Mouse (Mus musculus) C2C12 (cell line): ENCODE data around the gene Cxadr. TPM values are rescaled to one million over a fixed set of nuclear protein-coding genes. Genes with fewer than 3 reads are reported as not detected.

ENCODE experiments used
- H3K27me3 ChIP-seq: one replicate; pipeline ENCODE4 v1.6.1; 2011; ENCODE audit not compliant: control insufficient read depth, insufficient read depth, insufficient read length
- H3K36me3 ChIP-seq: one replicate; pipeline ENCODE4 v1.6.1; 2011; ENCODE audit not compliant: control insufficient read depth, insufficient read depth
- H3K4me3 ChIP-seq: one replicate; pipeline ENCODE4 v1.5.1; 2011; ENCODE audit warnings: mild to moderate bottlenecking, control low read depth; ENCODE audit not compliant: poor library complexity, insufficient read depth, severe bottlenecking
- H3K79me2 ChIP-seq: one replicate; pipeline ENCODE4 v1.6.1; 2011; ENCODE audit not compliant: control insufficient read depth, insufficient read depth
- H3K79me3 ChIP-seq: one replicate; pipeline ENCODE4 v1.6.1; 2011; ENCODE audit warnings: low read depth, control low read depth
- H3ac ChIP-seq: one replicate; pipeline ENCODE3; 2011; ENCODE audit warnings: low read depth; ENCODE audit not compliant: control insufficient read depth, insufficient read length
- CEBPB ChIP-seq: IDR thresholded peaks from one replicate; pipeline ENCODE4 v1.6.1; 2011; ENCODE audit warnings: low read depth, mild to moderate bottlenecking, control low read depth, moderate library complexity
- CTCF ChIP-seq: IDR thresholded peaks from one replicate; pipeline ENCODE4 v1.5.1; 2011; ENCODE audit not compliant: control insufficient read depth, insufficient read depth, insufficient read length
- FOSL1 ChIP-seq: IDR thresholded peaks from one replicate; pipeline ENCODE4 v1.8.0; 2011; ENCODE audit warnings: mild to moderate bottlenecking, low read length; ENCODE audit not compliant: poor library complexity, insufficient read depth, severe bottlenecking
- MAX ChIP-seq: IDR thresholded peaks from one replicate; pipeline ENCODE4 v1.6.1; 2011; ENCODE audit warnings: mild to moderate bottlenecking, control low read depth
- MYOD1 ChIP-seq: IDR thresholded peaks from one replicate; pipeline ENCODE4 v1.6.1; 2011; ENCODE audit warnings: low read depth; ENCODE audit not compliant: control insufficient read depth, insufficient read length
- MYOG ChIP-seq: IDR thresholded peaks from one replicate; pipeline ENCODE4 v1.6.1; 2011; ENCODE audit not compliant: control insufficient read depth, insufficient read length; ENCODE audit errors: extremely low read depth
- USF1 ChIP-seq: IDR thresholded peaks from one replicate; pipeline ENCODE4 v1.6.1; 2011; ENCODE audit warnings: low read depth, mild to moderate bottlenecking, control low read depth, moderate library complexity
- polyA plus RNA-seq: library from polyadenylated mRNA; unstranded; fragments of >200 nt; fragmentation: generic; extraction: Trizol; gene quantifications from one replicate; pipeline ENCODE4 v1.2.1, GENCODE M21; 2012; ENCODE audit warnings: missing spikeins

The Cxadr gene
- polyA plus RNA-seq, 1 experiment: 0.40 TPM

DNA sequence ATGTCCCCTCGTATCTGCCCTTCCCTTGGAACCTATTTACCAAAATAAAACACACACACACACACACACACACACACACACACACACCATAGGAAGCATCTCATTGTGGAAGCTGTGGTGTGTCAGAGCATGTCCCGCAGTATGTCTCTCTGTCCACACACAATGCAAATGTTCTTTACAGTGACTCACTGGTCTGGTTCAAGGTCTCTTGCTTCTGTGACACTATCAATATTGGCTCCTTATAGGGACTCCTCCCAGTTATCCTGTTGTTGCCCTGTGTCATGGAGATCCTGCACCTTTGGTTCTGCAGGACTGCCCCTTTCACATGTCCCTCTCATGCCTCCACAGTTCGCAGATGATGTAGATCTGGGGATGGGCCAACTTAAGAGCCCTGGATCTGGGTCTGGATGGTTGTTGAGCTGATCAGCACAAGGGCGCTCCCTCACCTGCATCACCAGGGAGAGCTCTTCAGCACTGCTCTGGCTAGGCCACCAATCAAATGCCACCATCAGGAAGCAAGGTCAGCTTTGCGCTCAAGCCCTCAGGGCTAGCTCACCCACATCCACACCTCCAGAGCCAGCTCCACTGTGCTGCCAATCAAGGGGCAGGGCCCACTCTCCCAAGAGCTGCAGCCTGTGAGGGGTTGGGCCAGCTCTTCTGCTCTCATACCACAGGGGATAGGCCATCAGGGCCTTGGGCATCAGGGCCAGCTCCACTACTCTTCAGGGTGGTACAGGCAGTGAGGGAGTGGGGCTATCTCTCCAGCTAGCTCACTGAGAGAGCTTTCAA, 21.0 kb upstream of the Cxadr start:
- Histone ChIP-seq H3K27me3 (no peaks in the 10 kb centered on the region), H3K36me3 (no peaks in the 10 kb centered on the region), H3K79me2 (no peaks in the 10 kb centered on the region), H3K79me3 (no peaks in the 10 kb centered on the region), H3K4me3 (no peak overlapping the region), H3ac (no peak overlapping the region)
- TF ChIP-seq CEBPB: no peak
- TF ChIP-seq MAX: no peak
- TF ChIP-seq FOSL1: no peak
- no peak for TF ChIP-seq USF1
- TF ChIP-seq CTCF: no peak
- TF ChIP-seq MYOD1: no peak
- TF ChIP-seq MYOG: no peak

DNA sequence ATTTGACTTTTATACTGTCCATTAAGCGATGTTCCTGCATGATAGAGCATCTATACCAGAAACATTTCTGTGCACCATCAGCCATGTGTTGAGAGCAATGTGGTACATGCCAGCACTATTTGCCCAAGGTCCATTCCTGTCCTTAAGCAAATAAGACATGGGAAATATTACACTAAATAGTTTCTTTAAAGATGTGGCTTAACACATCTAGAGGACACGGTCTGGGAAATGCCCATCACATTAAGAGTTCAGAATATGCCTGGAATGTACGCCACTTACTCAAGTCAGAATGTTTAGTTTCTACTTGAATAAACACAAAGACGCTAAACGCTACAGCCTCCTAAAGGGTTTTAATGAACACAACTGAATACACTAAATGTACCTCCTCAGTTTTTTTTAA, 18.1 kb upstream of the Cxadr start:
- no peak for TF ChIP-seq CEBPB
- no peaks in the 10 kb centered on the region for H3K79me3 ChIP-seq
- no peak overlapping the region for H3ac ChIP-seq
- H3K27me3 ChIP-seq: no peaks in the 10 kb centered on the region
- no peaks in the 10 kb centered on the region for H3K36me3 ChIP-seq
- H3K4me3 ChIP-seq: no peak overlapping the region
- no peaks in the 10 kb centered on the region for H3K79me2 ChIP-seq

DNA sequence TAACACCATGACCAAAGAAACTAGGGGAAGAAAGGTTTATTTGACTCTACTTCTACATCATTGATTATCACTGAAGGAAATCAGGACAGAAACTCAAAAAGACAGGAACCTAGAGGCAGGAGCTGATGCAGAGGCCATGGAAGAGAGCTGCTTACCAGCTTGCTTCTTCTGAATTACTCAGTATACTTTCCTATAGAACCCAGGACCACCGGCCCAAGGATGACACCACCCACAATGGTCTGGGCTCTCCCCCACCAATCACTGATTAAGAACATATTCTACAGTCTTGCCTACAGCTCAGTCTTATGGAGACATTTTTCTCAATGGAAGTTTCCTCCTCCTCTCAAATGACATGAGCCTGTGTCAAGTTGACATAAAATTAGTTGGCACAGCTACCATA, 7.2 kb upstream of the Cxadr start:
- no peaks in the 10 kb centered on the region for H3K36me3 ChIP-seq
- H3K27me3 ChIP-seq: no peaks in the 10 kb centered on the region
- H3ac ChIP-seq: no peak overlapping the region
- H3K79me3 ChIP-seq: no peaks in the 10 kb centered on the region
- H3K4me3 ChIP-seq: no peak overlapping the region
- TF ChIP-seq MYOD1 (no peak), FOSL1 (no peak), CTCF (no peak), CEBPB (no peak), USF1 (no peak), MYOG (no peak), MAX (no peak)
- no peaks in the 10 kb centered on the region for H3K79me2 ChIP-seq

DNA sequence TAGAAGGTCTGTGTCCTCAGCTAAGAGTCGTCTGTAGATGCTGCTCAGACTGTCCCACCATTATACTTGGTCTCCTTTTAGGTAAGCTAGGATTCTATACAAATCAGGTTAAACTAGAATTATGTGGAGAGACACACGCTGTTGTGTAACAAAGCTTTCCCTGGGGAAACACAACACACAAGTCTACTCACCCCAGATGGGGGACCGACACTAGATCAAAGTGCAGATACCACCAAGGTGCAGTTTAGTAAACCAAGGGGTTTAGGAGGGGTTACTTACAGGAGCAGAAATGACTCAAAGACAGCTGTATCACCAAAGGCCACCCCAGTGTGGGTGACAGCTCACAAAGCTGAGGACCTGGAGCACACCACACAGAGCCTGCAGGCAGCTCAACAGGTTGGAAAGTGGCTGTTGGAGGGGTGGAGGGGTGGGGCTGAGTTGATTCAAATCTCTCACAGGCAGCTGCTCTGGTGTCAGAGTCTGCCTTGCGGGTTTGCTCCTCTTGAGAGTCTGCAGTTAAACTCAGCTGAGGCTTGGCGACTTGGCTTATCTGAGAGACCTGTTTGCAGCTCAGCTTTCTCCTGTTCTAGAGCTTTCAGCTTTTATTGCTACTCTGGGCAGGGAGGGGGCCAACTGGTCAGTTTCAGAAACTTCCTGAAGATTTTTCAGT, 6.5 kb upstream of the Cxadr start:
- H3ac ChIP-seq: no peak overlapping the region
- no peaks in the 10 kb centered on the region for H3K27me3 ChIP-seq
- H3K79me2 ChIP-seq: no peaks in the 10 kb centered on the region
- no peak for TF ChIP-seq MYOD1
- no peak for TF ChIP-seq MAX
- TF ChIP-seq FOSL1: no peak
- TF ChIP-seq USF1: no peak
- TF ChIP-seq CTCF: no peak
- TF ChIP-seq MYOG: no peak
- no peak for TF ChIP-seq CEBPB
- no peaks in the 10 kb centered on the region for H3K36me3 ChIP-seq
- no peaks in the 10 kb centered on the region for H3K79me3 ChIP-seq
- H3K4me3 ChIP-seq: no peak overlapping the region

DNA sequence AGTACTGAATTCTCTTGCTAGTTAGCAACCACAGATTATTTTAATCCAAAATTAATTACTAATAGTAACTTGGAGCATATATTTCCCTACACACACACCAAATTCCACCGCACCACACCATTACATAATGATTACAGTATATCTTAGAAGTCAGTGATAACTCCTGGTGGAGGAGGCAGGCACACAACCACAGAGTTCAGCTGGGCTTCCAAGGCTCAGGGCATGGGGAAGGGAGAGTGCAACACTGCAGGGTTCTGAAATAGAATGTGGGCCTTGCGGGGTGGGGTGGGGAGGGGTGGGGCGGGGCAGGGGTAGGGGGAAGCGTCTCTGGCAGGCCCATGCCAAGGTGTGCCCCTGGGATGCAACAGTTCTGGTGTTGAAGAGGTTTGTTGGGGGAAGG, 5.7 kb upstream of the Cxadr start:
- Histone ChIP-seq H3ac (no peak overlapping the region), H3K4me3 (no peak overlapping the region), H3K27me3 (no peaks in the 10 kb centered on the region), H3K36me3 (no peaks in the 10 kb centered on the region), H3K79me2 (no peaks in the 10 kb centered on the region), H3K79me3 (no peaks in the 10 kb centered on the region)
- TF ChIP-seq USF1 (no peak), CEBPB (no peak), MYOD1 (no peak), MYOG (no peak), CTCF (no peak), MAX (no peak), FOSL1 (no peak)

DNA sequence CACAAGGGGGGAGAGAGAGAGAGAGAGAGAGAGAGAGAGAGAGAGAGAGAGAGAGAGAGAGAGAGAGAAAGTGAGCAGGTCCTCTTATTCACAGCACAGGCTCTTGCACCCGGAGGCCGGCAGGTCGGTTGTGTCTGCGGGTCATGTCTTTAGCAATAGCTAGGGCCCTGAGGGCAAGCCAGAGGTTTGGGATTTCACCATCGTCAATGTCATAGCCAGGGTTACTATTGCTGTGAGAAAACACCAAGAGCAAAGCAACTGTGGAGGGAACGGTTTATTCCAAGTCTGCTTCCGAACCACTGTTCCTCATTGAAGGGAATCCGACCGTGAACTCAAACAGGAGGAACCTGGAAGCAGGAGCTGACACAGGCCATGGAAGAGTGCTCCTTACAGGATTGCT, 5.2 kb upstream of the Cxadr start:
- Histone ChIP-seq H3K4me3 (no peak overlapping the region), H3K79me2 (no peaks in the 10 kb centered on the region), H3K79me3 (no peaks in the 10 kb centered on the region), H3ac (no peak overlapping the region), H3K27me3 (no peaks in the 10 kb centered on the region), H3K36me3 (no peaks in the 10 kb centered on the region)
- TF ChIP-seq FOSL1: no peak
- TF ChIP-seq CTCF: no peak
- no peak for TF ChIP-seq MAX
- no peak for TF ChIP-seq USF1
- TF ChIP-seq MYOG: no peak
- TF ChIP-seq MYOD1: no peak
- TF ChIP-seq CEBPB: no peak
